Mouse (Mus musculus) ES-Bruce4 (cell line): ENCODE results near the gene Spata6. TPM values are rescaled to one million over a fixed set of nuclear protein-coding genes. Genes with fewer than 3 reads are reported as not detected.

Experiments used
- H3K27ac ChIP-seq: 2 replicates; pipeline ENCODE4 v1.5.1; 2012; ENCODE audit warnings: low read length, inconsistent platforms; ENCODE audit not compliant: insufficient read depth
- H3K27me3 ChIP-seq: 2 replicates; pipeline ENCODE4 v1.6.1; 2012; ENCODE audit warnings: mild to moderate bottlenecking, low read length, inconsistent platforms; ENCODE audit not compliant: control insufficient read depth, poor library complexity, insufficient read depth, severe bottlenecking
- H3K36me3 ChIP-seq: 2 replicates; pipeline ENCODE4 v1.6.1; 2012; ENCODE audit warnings: inconsistent platforms, mild to moderate bottlenecking, low read length, moderate library complexity; ENCODE audit not compliant: control insufficient read depth, poor library complexity, insufficient read depth, severe bottlenecking
- H3K4me1 ChIP-seq: one replicate; pipeline ENCODE4 v1.8.1; 2011; ENCODE audit warnings: low read length; ENCODE audit not compliant: control insufficient read depth, insufficient read depth
- H3K4me3 ChIP-seq: 2 replicates; pipeline ENCODE4 v1.5.1; 2011; ENCODE audit warnings: low read depth, mild to moderate bottlenecking, low read length
- H3K9ac ChIP-seq: 2 replicates; pipeline ENCODE4 v1.6.1; 2012; ENCODE audit warnings: low read depth, mild to moderate bottlenecking, inconsistent platforms; ENCODE audit not compliant: poor library complexity, severe bottlenecking
- H3K9me3 ChIP-seq: replicated peaks from 2 replicates; pipeline ENCODE4 v1.6.1; 2012; ENCODE audit warnings: mild to moderate bottlenecking, low read length, inconsistent platforms; ENCODE audit not compliant: control insufficient read depth, poor library complexity, insufficient read depth, severe bottlenecking
- CTCF ChIP-seq: IDR thresholded peaks from one replicate; pipeline ENCODE4 v1.8.1; 2011; ENCODE audit warnings: low read depth, low read length
- EP300 ChIP-seq: IDR thresholded peaks from 2 replicates; pipeline ENCODE4 v1.6.1; 2011; ENCODE audit warnings: low read depth, low read length; ENCODE audit not compliant: insufficient read depth
- POLR2A ChIP-seq: IDR thresholded peaks from one replicate; pipeline ENCODE4 v1.8.1; 2011; ENCODE audit warnings: low read length; ENCODE audit not compliant: insufficient read depth
- polyA plus RNA-seq: library from polyadenylated mRNA; stranded (reverse); fragments of >200 nt; gene quantifications from 2 replicates; pipeline ENCODE4 v1.2.4, GENCODE M21; 2011; ENCODE audit warnings: low read depth; ENCODE audit not compliant: missing spikeins, insufficient read depth, insufficient read length

The Spata6 gene
- polyA plus RNA-seq: 29.5 and 33.5 TPM in 2 replicates

- Histone ChIP-seq H3K27me3 (no peaks in the 10 kb centered on the region), H3K9me3 (no peaks in the 10 kb centered on the region), H3K27ac (no peak within 1 kb of the TSS), H3K36me3 (no peaks in the 10 kb centered on the region), H3K4me1 (no peaks in the 10 kb centered on the region), H3K9ac (peak within 1 kb of the TSS; percentile 75), H3K4me3 (peak within 1 kb of the TSS; percentile 78)
- no peak for TF ChIP-seq CTCF
Observed at GRCm38 (mm10) chr4:111719776-111720661, at the start of gene Spata6. Spata6 (plus strand) TSS chr4:111719984.

GRCm38 (mm10) chr4:111670566-111671421, 49.0 kb upstream of the Spata6 start:
- Histone ChIP-seq H3K27ac (no peak overlapping the region), H3K4me3 (no peak overlapping the region), H3K9me3 (no peaks in the 10 kb centered on the region), H3K27me3 (no peaks in the 10 kb centered on the region), H3K36me3 (no peaks in the 10 kb centered on the region), H3K9ac (no peak overlapping the region), H3K4me1 (peaks cover 2% of the 10 kb centered on the region)
- TF ChIP-seq EP300 (no peak), CTCF (no peak), POLR2A (no peak)

DNA sequence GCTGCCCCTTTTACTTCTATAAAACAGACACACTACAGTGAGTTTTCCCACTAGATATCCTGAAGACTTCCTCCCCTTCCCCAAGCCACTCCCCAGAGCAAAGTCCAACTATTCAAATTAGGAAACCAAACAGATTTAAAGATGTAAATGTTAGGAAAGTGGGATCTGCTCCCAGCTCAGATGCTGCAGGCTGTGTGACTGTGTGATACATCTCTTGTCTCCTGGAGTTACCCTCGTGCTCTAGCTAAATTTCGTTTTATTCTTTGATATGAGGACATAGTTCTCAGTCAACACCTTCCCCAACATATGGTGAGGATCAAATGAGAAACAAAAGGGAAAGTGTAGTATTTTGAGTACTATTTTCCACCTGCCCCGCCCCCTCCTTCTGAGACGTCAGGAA, 48.3 kb upstream of the Spata6 start:
- H3K4me1 ChIP-seq: peaks cover 2% of the 10 kb centered on the region
- TF ChIP-seq POLR2A (no peak), EP300 (no peak), CTCF (no peak)
- H3K4me3 ChIP-seq: no peak overlapping the region
- H3K9me3 ChIP-seq: no peaks in the 10 kb centered on the region
- H3K36me3 ChIP-seq: no peaks in the 10 kb centered on the region
- no peaks in the 10 kb centered on the region for H3K27me3 ChIP-seq
- no peak overlapping the region for H3K9ac ChIP-seq
- H3K27ac ChIP-seq: no peak overlapping the region

- no peaks in the 10 kb centered on the region for H3K9me3 ChIP-seq
- H3K27me3 ChIP-seq: no peaks in the 10 kb centered on the region
Observed at GRCm38 (mm10) chr4:111673904-111674303, 45.9 kb upstream of the Spata6 start.

GRCm38 (mm10) chr4:111681926-111682325, 37.9 kb upstream of the Spata6 start:
- Histone ChIP-seq H3K4me1 (no peaks in the 10 kb centered on the region), H3K36me3 (no peaks in the 10 kb centered on the region), H3K4me3 (no peak overlapping the region), H3K27me3 (no peaks in the 10 kb centered on the region), H3K9ac (no peak overlapping the region), H3K27ac (no peak overlapping the region), H3K9me3 (no peaks in the 10 kb centered on the region)
- TF ChIP-seq POLR2A: no peak

More at GRCm38 (mm10) chr4:111673904-111674303, 45.9 kb upstream of the Spata6 start:
- no peaks in the 10 kb centered on the region for H3K36me3 ChIP-seq
- no peak overlapping the region for H3K9ac ChIP-seq
- no peak overlapping the region for H3K27ac ChIP-seq
- TF ChIP-seq CTCF (no peak), POLR2A (no peak), EP300 (no peak)
- H3K4me1 ChIP-seq: peaks cover 2% of the 10 kb centered on the region
- no peak overlapping the region for H3K4me3 ChIP-seq

- H3K9me3 ChIP-seq: no peaks in the 10 kb centered on the region
- H3K9ac ChIP-seq: no peak overlapping the region
- TF ChIP-seq EP300 (no peak), CTCF (no peak), POLR2A (no peak)
- H3K27me3 ChIP-seq: no peaks in the 10 kb centered on the region
- no peaks in the 10 kb centered on the region for H3K4me1 ChIP-seq
- H3K4me3 ChIP-seq: no peak overlapping the region
- H3K36me3 ChIP-seq: no peaks in the 10 kb centered on the region
- no peak overlapping the region for H3K27ac ChIP-seq
Observed at GRCm38 (mm10) chr4:111682793-111683192, 37.0 kb upstream of the Spata6 start.
